Mouse (Mus musculus): ENCODE measurements around the gene Gpsm2.
A peak's percentile ranks its signal among the peaks of the same experiment; 100 is the strongest.
"Not testable (repeated sequence)": the region's sequence is repeated elsewhere in the genome, so short reads cannot be mapped to it uniquely, and the experiment has no call there.

Gpsm2 gene

DNA sequence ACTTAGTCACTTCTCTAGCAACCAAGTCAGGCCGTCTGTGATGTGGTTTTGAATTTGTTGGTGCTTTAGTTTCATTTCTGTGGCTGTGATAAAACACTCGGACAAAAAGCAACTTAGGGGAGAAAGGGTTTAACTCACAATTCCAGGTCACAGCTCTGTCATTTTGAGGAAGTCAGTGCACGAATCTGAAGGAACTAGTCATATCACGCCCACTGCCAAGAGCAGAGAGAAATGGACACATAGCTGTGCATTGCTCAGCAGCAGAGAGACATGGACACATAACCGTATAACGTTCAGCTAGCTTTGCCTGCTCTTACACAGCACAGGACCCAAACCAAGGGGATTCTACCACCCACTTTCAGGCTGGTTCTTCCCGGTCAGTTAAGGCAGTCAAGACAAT lies 4.3 kb upstream of the Gpsm2 start:
- DNase-seq (ENCODE audit: low read depth, low spot score), result no peak

DNA sequence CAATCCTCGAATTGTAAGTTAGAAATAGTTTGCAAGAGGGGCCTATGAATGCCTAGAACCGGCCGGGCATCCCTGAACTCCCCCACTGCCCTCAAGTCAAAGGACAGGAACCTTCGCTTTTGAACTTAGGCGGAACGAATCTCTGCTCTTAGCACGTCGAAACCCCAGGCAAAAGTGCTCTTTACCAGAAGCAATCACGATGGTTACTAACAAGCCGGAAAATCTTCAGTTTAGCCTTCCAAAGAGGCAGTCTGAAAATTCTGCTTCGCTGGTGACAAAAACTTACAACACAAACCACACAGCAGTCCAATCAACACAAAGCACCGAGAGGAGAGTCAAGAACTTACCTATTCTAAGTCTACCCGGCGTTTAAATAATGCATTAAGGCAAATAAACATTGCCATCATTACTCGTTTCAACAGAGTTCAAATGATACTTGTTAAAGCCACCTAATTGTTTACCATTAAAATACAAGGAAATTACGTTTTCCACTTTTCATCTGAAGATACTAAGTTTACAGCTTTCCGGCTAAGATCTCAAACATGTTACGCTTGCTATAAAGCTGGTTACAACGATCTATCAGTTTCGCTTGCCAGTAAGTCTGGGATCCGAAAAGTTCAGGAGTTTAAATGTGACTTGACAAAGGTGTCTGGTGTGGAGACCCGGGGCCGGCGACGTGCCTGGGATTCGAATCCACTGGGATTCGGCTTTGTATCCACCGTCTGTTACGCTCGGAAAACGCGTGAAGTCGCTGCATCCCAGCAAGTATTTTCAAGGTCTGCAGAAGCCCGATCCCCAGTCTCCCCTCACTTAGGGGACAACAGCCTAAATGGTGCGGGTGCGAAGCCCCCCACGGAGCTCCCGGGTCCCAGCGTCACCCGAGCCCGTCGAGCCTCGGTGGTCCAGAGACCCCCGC lies 775 bp downstream of the Gpsm2 start:
- peak; percentile 55 for DNase-seq (ENCODE audit: low read depth, low spot score)

DNA sequence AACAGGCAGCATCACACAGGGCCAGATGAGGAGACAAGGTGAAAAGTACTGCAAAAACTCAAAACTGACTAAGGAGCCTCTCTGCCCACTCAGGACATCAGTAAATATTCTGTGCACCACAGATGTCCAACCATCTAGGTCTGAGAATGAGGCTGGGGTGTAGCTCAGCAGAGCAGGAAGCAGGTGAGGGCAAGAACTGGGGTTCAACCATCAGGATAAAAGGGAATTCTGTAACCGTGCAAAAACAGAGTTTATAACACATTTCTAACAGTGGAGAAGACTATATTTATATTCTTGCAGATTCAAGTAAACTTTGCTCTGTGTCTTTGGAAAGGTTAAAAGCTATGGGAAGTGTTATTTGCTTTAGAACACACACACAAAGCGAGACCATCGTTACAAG lies 2.3 kb downstream of the Gpsm2 start:
- DNase-seq (ENCODE audit: low read depth, low spot score), result no peak

DNA sequence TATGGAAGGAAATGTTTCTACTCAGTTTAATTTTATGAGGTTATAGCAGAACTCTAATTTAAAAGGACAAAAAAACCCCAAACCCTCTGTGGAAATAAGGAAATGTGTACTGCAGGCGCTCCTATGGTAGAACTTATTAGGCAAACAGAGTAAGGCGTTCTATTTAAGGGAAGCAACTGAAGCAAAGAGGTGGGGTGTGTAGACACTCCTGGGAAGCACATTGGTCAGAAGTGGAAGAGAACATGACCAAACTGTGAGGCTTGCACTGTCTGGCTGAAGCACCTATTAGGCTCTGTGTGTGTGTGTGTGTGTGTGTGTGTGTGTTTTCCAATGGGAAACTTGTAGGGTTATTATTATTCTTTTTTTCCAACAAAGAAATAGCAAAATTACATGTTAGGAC lies 2.8 kb downstream of the Gpsm2 start:
- no peak for DNase-seq (ENCODE audit: low read depth, low spot score)

DNA sequence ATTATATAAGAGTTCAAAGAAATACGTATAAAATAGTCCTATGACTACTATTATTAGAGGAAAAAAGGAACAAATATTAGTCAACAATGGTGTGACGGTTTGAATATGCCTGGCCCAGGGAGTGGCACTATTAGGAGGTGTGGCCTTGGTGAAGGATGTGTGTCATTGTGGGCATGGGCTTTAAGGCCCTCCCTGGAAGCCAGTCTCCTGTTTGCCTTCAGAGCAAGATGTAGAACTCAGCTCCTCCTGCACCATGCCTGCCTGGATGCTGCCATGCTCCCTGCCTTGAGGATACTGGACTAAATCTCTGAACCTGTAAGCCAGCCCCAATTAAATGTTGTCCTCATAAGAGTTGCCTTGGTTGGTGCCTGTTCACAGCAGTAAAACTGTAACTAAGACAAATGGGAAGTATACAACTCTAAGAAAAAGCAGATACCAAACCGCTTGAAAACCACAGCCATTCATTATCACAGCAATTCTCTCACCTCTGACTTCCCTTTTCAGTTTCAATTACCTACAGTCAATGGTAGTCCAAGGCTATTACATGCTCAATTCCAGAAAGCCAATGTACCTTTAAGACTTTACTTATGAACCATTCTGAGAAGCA lies 4.1 kb downstream of the Gpsm2 start:
- no peak for DNase-seq (ENCODE audit: low read depth, low spot score)

DNA sequence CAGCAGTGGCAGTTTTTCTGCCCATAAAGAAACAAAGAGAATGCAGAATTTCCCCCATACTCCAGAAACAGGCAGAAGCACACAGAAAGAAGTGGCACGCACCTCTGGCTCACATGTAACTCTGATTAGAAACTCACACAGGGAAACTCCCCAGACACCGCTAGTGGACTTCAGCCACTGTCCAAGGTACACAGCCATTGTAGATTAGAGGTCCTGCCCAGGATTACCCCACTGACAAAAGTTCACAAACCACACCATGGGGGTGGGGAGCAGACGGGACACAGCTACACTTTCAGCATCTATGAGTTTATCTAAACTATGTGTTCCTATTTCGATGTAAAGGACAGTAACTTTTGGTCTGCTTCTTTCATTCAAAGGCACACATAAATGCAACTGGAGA lies 7.3 kb downstream of the Gpsm2 start:
- DNase-seq (ENCODE audit: low read depth, low spot score), result no peak

DNA sequence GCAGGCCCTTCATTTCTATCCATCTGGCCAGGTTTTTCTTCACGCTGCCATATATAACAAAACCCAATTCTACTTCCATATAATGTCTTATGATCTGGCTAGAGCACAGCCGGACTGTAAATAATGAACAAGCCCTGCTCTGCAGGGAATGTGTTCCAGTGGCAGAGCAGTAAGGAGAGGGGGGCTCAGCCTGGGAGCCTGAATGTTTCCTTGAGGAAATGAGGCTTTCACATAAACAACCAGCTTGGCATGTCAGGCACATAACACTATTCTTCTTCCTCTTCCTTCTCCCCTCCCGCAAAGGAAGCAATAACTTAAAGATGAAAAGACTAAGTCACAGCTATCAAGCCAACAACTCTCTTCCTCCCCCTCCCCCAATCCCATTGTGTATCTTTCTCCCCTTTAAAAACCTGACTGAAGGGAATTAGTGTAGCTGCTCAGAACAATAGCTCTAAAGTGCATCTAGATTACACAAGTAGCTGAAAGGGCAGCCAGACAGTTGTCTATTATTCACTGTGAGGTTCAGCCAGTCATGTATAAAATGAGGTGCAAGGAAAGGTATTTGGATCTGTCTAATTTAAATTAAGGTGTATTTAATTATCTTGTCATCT lies 8.9 kb downstream of the Gpsm2 start:
- DNase-seq (ENCODE audit: low read depth, low spot score), result no peak

DNA sequence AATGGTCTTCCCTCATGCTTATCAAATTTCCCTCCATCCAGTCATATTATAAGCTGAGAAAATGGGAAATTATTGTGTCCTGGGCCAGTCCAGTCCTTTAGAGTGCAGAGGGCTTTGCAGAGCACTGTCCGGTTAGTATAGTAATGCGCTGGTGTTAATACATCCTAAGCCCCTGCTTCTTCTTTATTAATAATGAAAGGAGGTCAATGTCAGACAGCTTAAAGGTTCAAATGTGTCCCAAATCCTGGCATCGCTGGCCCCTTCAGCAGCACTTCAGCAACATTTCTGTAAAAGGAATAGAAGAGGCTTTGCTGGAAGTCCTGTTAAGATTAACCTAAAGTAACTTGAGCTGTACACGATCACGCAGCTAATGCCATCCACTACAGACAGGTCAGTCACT lies 10.8 kb downstream of the Gpsm2 start:
- DNase-seq (ENCODE audit: low read depth, low spot score), result no peak

DNA sequence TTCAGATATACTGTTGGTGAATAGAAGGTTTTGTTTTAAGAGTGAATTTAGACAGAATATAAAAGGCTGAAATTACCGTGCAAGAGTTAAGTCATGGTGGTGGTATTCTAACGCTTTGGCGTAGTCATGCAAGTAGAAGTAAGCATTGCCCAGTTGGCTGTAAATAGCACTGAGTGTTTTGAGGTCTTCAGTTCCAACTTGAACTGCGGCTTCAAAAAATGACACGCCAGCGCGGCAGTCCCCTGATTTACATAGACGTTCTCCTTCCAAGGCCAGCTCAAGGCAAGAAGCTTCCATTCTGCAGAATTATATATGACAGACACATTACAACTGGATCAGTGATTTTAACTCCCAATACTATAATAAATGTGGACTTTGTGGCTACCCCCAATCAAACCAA lies 19.3 kb downstream of the Gpsm2 start:
- DNase-seq (ENCODE audit: low read depth, low spot score), result no peak

DNA sequence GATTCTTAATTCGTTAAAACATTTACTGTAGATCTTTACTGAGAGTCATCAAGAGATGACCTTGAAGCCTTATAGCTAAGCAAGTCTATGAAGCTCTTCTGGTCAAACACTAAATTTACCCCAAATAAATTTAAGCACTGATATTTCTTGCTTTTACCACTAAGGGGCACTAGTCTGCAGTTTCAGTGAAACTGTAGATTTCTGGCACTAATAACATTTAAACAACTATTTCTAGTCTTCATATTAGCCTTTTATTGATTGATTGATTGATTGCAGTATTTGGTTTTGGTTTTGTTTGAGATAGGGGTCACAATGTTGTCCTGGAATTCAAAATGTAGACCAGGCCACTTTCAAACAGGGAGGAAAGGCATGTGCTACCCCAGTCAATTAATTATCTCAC lies 20.9 kb downstream of the Gpsm2 start:
- no peak for DNase-seq (ENCODE audit: low read depth, low spot score)

DNA sequence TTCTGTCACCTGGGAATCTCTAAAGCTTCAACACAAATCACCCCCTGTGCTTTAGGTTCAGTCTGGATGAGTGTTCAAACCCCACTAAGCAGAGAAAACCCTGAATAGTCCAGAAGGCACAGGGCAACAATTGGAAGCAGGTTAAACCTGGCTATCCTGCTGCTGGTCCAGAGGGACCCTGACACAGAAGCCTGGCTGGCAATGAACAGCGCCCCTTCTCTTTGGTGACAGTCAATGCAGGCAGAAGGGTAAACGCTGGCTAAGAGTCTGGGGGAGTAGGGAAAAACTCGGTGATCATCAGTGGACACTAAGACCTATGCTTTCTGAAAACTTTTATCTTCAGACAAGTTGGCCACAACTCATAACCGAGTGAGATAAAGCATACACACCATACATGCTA lies 22.3 kb downstream of the Gpsm2 start:
- no peak for DNase-seq (ENCODE audit: low read depth, low spot score)

DNA sequence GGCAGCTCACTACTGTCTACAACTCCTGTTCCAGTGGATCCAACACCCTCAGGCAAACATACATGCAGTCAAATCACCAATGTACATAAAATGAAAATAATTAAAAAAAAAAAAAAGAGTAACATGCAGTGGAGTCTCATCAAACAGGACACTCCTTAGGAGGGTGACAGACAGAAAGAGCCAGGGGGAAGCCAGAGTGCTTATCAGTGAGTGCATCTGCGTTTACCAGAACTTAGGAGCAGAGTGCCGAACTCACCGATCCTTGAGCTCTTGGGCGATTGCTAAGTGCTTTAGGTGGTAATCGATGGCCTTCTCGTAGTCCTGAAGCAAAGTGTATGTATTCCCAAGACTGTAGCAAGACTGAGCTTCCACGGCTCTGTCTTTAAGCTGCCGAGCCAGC lies 23.4 kb downstream of the Gpsm2 start:
- no peak for DNase-seq (ENCODE audit: low read depth, low spot score)

DNA sequence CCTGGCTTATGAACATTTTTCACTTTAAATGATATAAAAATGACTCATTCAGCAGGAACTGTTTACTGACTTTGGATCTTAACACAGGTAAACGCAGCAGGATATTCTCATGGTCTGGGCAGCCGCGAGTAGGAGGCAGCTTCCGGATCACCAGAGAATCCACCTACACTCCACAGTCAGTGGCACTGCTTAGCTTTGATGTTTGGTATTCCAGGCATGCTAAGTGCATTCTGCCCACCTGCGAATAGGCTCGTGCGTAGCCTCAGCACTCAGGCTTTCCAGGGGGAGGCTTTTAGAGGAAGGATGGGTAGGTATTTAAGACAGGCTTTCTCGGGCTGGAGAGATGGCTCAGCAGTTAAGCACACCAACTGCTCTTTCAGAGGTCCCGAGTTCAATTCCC lies 27.8 kb downstream of the Gpsm2 start:
- DNase-seq (ENCODE audit: low read depth, low spot score), result no peak

DNA sequence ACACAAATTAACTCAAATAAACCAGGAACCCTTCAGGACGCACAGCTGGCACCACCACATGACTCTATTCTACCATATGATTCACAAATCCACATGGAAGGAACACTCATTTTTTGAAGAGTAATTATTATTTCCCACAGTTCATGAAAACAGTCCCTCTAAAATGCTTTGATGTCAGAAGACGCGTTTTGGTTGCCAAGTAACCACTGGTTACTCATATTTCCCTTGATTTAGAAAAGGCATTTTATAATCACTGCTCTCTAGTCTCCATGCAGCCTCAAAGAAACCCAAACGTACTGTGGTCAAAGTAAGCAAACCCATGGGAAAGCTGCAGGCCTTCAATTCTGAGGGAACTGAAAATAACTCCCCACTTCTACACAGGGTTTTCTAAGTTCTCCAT lies 32.1 kb downstream of the Gpsm2 start:
- DNase-seq (ENCODE audit: low read depth, low spot score), result no peak

DNA sequence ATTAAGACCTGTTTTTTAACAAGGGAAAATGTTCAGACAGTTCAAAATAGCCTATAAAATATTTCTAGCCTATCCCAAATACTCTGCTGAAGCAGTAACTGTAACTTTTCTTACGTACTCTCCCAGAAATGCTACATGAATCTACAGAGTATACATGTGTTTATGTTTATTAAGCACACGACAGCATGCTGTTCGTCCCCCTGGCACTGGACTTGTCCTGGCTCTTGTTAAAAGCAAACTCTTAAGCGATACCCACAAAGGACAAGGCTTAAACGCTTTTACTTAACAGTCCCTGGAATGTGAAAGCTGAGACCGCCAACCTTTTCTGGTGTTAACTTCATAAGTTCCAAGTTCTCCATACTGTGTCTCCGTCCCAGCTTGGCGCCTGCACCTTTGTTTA lies 32.7 kb downstream of the Gpsm2 start:
- peak; percentile 43 for DNase-seq (ENCODE audit: low read depth, low spot score)

DNA sequence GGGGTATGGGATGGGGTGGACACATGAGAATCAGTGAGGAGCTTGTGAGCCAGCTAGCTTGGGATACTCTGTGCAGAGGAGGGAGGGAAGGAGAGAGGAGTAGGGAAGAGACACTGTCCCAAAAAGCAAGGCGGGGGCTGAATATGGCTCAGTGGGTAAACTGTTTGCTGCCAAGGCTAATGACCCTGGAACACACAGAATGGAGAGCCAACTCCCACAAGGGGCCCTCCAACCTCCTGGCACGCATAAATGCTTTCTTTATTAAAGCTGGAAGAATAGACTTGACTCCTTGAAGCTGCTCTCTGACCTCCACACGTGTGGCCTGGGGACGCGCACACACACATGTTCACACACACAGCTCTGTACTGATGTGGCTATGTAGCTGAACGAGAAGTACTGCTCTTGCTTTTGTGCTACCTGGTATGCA lies 33.1 kb downstream of the Gpsm2 start:
- peak; percentile 23 for DNase-seq (ENCODE audit: low read depth, low spot score)

DNA sequence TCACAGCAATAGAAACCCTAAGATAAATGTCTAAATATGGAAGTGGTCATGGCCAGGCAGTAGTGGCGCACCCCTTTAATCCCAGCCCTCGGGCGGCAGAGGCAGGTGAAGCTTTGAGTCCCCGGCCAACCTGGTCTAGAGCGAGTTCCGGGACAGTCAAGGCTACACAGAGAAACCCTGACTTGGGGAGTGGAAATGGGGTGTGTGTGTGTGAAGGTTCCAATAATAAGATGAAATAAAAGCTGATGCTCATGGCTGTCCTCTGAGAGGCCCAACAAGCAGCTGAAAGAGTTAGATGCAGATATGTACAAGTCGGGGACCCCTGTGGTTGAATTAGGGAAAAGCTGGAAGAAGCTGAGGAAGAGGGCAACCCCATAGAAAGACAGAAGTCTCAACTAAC lies 36.4 kb downstream of the Gpsm2 start:
- no peak for DNase-seq (ENCODE audit: low read depth, low spot score)

DNA sequence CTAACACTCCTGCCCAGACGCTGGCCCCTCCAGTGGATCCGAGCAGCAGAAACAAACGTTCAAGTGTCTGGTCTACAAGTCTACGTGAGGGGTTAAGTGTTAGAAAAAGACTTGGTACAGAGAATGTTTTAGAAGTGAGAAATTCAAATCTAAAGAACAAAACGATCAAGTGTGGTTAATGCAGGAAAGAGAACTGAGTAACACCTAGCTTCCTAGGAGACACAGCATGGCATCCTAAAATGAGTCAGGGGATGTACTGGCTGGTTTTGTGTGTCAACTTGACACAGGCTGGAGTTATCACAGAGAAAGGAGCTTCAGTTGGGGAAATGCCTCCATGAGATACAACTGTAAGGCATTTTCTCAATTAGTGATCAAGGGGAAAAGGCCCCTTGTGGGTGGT lies 38.5 kb downstream of the Gpsm2 start:
- DNase-seq (ENCODE audit: low read depth, low spot score), result not testable (repeated sequence)

DNA sequence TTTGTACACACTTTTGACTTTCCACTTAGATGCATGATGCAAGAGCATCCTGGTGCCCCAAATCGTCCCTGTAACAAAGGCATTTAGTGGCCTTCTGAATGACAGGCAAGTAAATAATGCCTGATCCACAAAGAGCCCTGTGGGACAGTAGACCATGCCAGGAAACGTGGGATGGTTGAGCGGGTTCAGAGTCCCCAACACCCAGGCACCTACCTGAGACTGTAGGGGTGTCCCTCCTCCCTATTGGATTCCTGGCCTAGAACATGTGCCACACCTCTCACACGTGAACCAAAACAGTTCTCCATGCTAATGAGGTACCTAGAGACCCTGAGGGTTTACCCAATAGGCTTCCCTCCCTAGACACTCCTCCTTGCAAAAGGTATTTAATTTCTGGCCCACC lies 41.1 kb downstream of the Gpsm2 start:
- DNase-seq (ENCODE audit: low read depth, low spot score), result no peak

DNA sequence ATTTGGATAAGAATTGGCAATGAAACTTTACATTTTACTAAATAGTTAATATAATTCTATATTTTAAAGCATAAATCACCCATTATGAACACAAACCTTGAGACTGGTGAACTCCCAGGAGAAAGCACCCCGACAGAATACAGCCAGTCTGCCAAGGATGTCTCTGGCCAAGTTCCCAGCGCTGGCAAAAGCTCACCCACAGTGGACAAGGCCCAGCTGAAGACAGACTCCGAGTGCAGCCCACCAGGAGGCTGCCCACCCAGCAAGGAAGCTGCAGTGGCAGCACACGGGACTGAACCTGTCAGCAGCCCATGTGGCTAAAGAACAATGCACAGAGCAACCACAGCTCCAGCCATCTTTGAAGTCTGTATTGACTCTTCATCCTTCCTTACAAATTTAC lies 45.5 kb downstream of the Gpsm2 start:
- no peak for DNase-seq (ENCODE audit: low read depth, low spot score)

DNA sequence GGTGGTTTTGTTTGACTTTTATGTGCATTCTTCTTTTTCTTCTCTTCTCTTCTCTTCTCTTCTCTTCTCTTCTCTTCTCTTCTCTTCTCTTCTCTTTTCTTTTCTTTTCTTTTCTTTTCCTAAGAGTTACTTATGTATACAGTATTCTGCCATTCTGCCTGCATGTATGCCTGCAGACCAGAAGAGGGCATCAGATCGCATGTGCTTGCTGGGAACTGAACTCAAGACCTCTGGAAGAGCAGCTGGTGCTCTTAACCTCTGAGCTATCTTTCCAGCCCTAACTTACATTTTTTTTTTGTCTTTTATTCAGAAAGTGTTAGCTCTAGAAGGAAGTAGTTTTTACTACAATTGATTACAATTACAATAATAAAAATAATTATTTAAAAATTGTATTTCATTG lies 61.2 kb downstream of the Gpsm2 start:
- no peak for DNase-seq (ENCODE audit: low read depth, low spot score)

DNA sequence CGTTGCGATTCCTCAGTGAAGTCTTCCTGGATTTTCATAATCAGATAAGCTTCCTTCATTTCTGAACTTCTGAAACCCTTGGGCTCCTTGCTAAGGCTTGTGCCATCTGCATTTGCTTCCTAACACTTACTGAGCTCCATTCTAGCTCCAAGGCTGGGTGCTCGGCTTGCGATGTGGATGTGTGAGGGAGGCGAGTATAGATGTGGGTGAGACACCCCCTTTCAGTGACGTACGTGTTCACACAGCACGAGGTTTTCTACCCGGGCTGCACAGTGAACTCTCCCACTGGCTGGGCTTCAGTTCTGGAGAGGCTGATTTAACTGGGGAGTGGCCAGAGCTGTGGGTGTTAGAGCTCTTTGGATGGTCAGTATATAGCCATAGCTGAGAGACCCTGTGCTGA lies 63.5 kb downstream of the Gpsm2 start:
- no peak for DNase-seq (ENCODE audit: low read depth, low spot score)

DNA sequence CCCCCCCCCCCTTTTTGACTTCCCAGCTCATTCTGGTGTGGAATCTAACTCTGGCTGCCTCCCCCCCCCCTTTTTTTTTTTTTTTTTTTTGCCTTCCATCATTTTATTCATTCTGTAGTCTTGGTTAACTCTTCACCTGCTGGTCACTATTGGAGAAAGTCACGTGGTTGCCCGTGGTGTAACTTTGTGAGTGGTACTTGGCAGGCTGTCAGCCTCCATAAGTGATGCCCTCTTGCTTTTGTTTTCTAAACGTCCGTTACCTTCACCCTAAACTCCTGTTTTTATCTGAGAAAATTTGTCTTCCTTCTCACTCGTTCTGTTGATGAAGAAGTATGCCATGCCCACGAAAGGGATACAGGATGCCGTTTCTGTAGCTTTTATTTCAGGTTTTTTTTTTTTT lies 66.6 kb downstream of the Gpsm2 start:
- DNase-seq (ENCODE audit: low read depth, low spot score), result no peak
